Mouse (Mus musculus) cerebellum, adult 2 months (tissue): ENCODE data around the gene Psmc3.
"Not testable (repeated sequence)": the region's sequence is repeated elsewhere in the genome, so short reads cannot be mapped to it uniquely, and the experiment has no call there.

Experiments
- CTCF ChIP-seq: fragments of 200-500 bp; IDR thresholded peaks from 2 replicates; pipeline ENCODE4 v1.5.1; 2011; ENCODE audit warnings: low read depth, mild to moderate bottlenecking, control low read depth, low read length, moderate library complexity, borderline replicate concordance; ENCODE audit not compliant: insufficient read depth
- POLR2A ChIP-seq: fragments of 200-500 bp; IDR thresholded peaks from 2 replicates; pipeline ENCODE4 v1.6.1; 2011; ENCODE audit warnings: low read length, control low read depth, borderline replicate concordance; ENCODE audit not compliant: insufficient read depth

DNA sequence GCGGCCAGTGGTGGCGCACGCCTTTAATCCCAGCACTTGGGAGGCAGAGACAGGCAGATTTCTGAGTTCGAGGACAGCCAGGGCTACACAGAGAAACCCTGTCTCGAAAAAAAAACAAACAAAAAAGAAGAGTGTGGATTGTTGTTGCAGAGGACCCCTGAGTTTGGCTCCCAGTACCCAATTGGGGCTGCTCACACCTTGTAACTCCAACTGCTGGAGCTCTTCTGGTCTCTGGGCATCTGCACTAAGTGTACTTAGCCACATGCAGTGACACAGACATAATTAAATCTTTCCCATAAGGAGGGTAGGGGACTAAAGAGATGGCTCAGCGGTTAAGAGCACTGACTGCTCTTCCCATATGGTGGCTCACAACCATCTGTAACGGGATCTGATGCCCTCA, 31.5 kb upstream of the Psmc3 start:
- not testable (repeated sequence) for TF ChIP-seq POLR2A, CTCF
